ENCODE assay signal across 24 mouse cellular contexts in genomic region chr1:194798511-194798910, GRCm38 (mm10).
"Had no signal": no experiment of that assay in that cellular context is flagged by ENCODE, and none has a peak within 500 bp of the region (broad histone marks: within the 10 kb centered on the region; RNA-seq: fewer than 3 reads in every experiment).

No protein-coding gene starts in this region.

- H3K9me3 ChIP-seq: kidney, embryonic 15.5 days; limb, embryonic 13.5 days; liver, embryonic 12.5 days; liver, embryonic 15.5 days; lung, embryonic 15.5 days; megakaryocyte, embryonic 14.5 days; midbrain, embryonic 12.5 days; neural tube, embryonic 12.5 days; neural tube, embryonic 15.5 days; stomach, embryonic 15.5 days had no signal

- H3K27ac ChIP-seq: kidney, embryonic 15.5 days; left cerebral cortex, adult 2 months; limb, embryonic 13.5 days; liver, embryonic 12.5 days; liver, embryonic 15.5 days; lung, embryonic 15.5 days; midbrain, embryonic 12.5 days; neural tube, embryonic 12.5 days; neural tube, embryonic 15.5 days; stomach, embryonic 15.5 days had no signal

- H3K9ac ChIP-seq: kidney, embryonic 15.5 days; limb, embryonic 13.5 days; liver, embryonic 12.5 days; liver, embryonic 15.5 days; lung, embryonic 15.5 days; midbrain, embryonic 12.5 days; neural tube, embryonic 12.5 days; neural tube, embryonic 15.5 days; stomach, embryonic 15.5 days had no signal

- DNase-seq: kidney, adult 8-10 months; kidney, postnatal 10 days; kidney, postnatal 36 days; layer of hippocampus, postnatal 36 days; left cerebral cortex, postnatal 4 days; lung, adult 18-20 months; lung, postnatal 10 days; lung, postnatal 36 days; retina, postnatal 1 day; right cerebral cortex, postnatal 25 days; spleen, adult 18-20 months; thymus, postnatal 25 days had no signal

- H3K27me3 ChIP-seq: kidney, embryonic 15.5 days; limb, embryonic 13.5 days; liver, embryonic 12.5 days; liver, embryonic 15.5 days; lung, embryonic 15.5 days; megakaryocyte, embryonic 14.5 days; midbrain, embryonic 12.5 days; neural tube, embryonic 12.5 days; neural tube, embryonic 15.5 days; stomach, embryonic 15.5 days had no signal

- H3K4me2 ChIP-seq: kidney, embryonic 15.5 days; limb, embryonic 13.5 days; liver, embryonic 12.5 days; liver, embryonic 15.5 days; lung, embryonic 15.5 days; midbrain, embryonic 12.5 days; neural tube, embryonic 12.5 days; neural tube, embryonic 15.5 days; stomach, embryonic 15.5 days had no signal

- ATAC-seq: midbrain, embryonic 16.5 days had no signal

- H3K4me3 ChIP-seq: kidney, embryonic 15.5 days; left cerebral cortex, adult 2 months; limb, embryonic 13.5 days; liver, embryonic 12.5 days; liver, embryonic 15.5 days; lung, embryonic 15.5 days; megakaryocyte, embryonic 14.5 days; midbrain, embryonic 12.5 days; neural tube, embryonic 12.5 days; neural tube, embryonic 15.5 days; stomach, embryonic 15.5 days had no signal

- H3K4me1 ChIP-seq: limb, embryonic 13.5 days; lung, embryonic 15.5 days; megakaryocyte, embryonic 14.5 days; neural tube, embryonic 12.5 days; neural tube, embryonic 15.5 days; stomach, embryonic 15.5 days had no signal
